Comparison of ENCODE assay signal across 13 mouse cellular contexts in the genomic region with DNA sequence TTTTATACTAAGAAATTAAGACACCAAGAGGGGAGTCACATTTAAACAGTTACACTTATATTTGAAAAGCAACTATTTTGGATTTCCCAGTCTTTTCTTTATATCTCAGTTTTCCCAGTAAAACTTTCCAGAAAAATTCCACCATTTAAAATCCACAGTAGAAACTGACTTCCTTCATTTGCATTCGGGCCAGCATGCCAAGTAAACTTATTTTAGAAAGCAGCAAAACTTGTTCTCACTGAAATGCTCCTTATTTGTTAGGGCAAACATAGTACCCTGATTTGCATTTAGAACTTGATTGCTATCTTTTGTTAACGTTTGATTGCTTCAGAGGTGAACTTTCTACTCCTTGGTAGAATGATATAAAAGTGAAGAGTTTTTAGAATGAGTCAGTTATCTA.
"Had no signal": no experiment of that assay in that cellular context is flagged by ENCODE, and none has a peak within 500 bp of the region (broad histone marks: within the 10 kb centered on the region; RNA-seq: fewer than 3 reads in every experiment).

No protein-coding gene starts in this region.

- DNase-seq: lung, adult 18-20 months; lung, embryonic 14.5 days; lung, postnatal 10 days; lung, postnatal 4 days; midbrain, embryonic 14.5 days; retina, postnatal 1 day; right cerebral cortex, postnatal 25 days; right cerebral cortex, postnatal 4 days; spleen, adult 18-20 months; thymus, adult 18-20 months; thymus, postnatal 14 days; thymus, postnatal 36 days had no signal

- ATAC-seq: midbrain, embryonic 16.5 days had no signal
